Mouse (Mus musculus): ENCODE data around the gene Lingo2.
"Not testable (repeated sequence)": the region's sequence is repeated elsewhere in the genome, so short reads cannot be mapped to it uniquely, and the experiment has no call there.

The Lingo2 gene

GRCm38 (mm10) chr4:35690521-35690920, 1261.0 kb downstream of the Lingo2 start:
- DNase-seq (ENCODE audit: extremely low spot score, low read depth, low spot score) = no peak

GRCm38 (mm10) chr4:35688498-35689240, 1262.9 kb downstream of the Lingo2 start:
- DNase-seq (ENCODE audit: extremely low spot score, low read depth, low spot score) = not testable (repeated sequence)
